Mouse (Mus musculus): Measurements from ENCODE around the gene Olfr1410. TPM values are rescaled to one million over a fixed set of nuclear protein-coding genes. Genes with fewer than 3 reads are reported as not detected.
A peak's percentile ranks its signal among the peaks of the same experiment; 100 is the strongest.

The Olfr1410 gene
- polyA plus RNA-seq, 3 experiments from 2014 or later = not detected

DNA sequence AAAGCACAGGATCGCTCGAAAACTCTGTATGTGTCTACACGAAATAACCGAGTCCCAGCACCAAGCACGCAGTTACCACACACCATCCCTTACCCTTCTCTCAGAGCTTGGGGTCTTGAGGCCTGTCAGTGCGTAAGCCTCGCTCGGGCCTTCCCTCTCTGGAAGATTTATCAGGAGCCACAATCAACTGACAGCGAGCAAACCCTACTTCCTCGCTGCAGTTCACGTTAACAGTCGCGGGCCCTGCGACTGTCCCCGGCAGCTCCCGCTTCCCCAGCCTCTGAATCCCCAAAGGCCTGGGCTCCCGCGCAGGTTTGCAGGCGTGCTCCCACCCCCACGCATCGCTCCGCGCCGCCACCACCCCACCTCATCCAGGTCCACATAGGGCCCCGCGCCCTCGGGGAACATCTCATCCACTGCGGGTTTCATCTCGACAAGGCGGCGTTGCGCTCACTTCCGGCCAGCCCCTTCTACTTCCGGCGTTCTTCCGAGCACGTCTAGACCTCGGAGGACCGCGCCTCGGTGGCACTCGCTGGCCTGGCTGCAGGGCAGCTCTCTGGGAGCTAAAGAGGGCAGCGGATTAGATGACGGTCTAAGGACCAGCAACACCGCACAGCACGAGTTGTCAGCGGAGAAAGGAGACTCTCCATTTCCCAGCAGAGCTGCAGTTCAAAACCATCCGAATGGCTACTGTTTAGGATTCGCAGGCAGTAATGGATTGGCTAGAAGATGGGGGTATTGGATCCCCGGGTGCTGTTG, 36.1 kb downstream of the Olfr1410 start, which contains the start of gene Cops9:
Gene Cops9 (minus strand): TSS at position 472 of the 759 bp plus-strand sequence.
- peak; percentile 97 for ATAC-seq

GRCm38 (mm10) chr1:92643691-92644090, 38.1 kb downstream of the Olfr1410 start:
- no peak for ATAC-seq

GRCm38 (mm10) chr1:92644916-92645315, 39.3 kb downstream of the Olfr1410 start:
- ATAC-seq = no peak

GRCm38 (mm10) chr1:92646111-92646510, 40.5 kb downstream of the Olfr1410 start:
- no peak for ATAC-seq

- ATAC-seq = no peak
These were observed 41.0 kb downstream of the Olfr1410 start for GRCm38 (mm10) chr1:92646601-92647000.

GRCm38 (mm10) chr1:92647026-92647425, 41.4 kb downstream of the Olfr1410 start:
- ATAC-seq = no peak

- ATAC-seq = peak; percentile 80
These were observed 42.2 kb downstream of the Olfr1410 start for GRCm38 (mm10) chr1:92647752-92648151.

GRCm38 (mm10) chr1:92648197-92648596, 42.6 kb downstream of the Olfr1410 start:
- peak; percentile 60 for ATAC-seq

DNA sequence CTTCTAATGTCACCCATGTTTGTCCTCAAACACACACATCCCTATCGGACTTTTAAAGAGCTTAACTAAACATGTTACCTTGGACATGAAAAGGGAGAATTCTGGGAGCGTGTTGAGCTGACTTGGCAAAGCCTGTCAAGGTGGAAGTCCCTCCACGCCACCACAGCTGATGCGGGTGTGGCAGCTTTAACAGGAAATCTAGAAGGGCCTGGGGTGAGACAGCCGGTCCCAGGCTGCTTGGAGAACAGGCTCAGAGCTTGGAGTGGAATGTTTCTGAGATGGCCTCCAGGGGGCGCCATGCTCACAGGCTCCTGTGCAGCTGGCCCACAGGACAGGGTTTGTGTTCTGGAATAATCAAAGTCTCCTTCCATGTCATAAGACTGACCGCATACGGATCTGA, 43.1 kb downstream of the Olfr1410 start, which contains the start of gene Otos:
Gene Otos (minus strand): TSS at position 169 of the 400 bp plus-strand sequence.
- peak; percentile 38 for ATAC-seq

DNA sequence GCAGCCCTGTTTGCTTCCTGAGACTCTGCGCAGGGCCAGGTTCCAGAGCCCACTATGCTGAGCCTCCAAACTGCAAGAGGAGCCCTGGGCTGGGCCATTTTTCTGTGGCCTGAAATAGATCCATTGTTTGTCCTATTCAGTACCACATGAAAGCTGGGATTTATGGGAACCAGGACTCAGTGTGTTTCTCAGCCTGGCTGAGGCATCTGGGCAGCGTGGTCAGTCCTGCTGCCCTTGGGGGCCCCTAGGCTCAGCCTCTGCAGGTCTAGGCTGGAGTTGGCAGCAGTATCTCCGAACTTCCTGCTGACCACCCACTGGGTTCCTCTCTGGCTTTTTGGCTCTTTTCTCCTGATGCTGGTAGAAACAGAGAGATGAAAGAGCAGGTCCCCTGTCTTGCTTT, 45.9 kb downstream of the Olfr1410 start:
- ATAC-seq = no peak

GRCm38 (mm10) chr1:92653179-92653578, 47.6 kb downstream of the Olfr1410 start:
- no peak for ATAC-seq

DNA sequence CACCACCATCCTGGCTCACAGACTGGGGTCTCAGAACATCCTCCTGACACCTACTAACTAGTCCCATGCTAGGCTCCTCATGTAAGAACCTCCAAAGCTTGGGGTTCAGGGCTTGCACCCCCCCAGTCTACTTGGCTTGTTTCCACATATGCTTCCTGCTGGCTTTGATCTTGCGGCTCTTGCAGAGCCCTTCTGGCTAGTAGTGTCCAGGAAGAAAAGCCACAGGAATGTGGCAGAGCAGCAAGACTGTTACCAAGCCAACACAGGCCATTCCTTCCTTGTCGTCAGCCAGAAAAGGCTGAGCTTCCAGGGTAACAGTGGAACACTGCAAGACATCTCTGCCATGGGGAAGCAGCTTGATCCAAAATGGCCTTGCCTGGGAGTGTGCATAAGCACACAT, 49.1 kb downstream of the Olfr1410 start:
- ATAC-seq = no peak

DNA sequence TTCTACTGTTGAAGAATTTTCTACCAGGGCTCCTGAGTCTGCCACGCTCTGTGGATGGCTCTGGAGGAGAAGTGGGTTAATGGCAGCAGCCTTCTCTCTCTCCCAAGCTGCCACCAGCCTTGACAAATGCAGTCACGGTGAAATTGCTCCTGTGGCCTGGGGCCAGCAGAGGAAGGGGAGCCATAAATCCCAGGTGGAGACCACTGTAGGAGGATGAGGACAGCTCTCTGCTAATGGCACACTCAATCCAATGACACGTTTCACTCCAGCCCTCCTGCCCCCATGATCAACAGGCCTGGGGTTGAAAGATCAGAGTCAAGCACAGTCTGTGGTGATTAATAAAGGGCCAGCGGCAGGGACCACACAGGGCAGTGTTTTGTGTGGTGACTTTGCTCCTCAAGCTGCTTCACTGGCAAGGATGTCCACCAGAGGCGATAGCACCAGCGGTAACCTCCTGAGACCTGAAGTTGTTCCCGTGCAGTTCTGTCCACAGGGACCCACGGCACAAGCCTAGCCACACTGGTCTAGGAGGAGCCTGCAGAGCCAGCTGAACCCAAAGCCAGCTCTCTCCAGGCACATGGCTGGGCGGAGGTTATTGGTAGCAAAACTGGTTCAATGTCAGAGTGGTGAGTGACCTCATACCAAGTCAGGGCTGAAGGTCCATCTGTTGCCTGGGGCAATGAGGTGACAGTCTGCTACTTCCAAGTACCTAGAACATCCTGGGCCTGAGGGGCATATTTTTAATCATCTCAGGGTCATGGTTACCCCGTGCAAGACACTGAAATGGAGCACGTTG, 51.6 kb downstream of the Olfr1410 start:
- ATAC-seq = no peak

DNA sequence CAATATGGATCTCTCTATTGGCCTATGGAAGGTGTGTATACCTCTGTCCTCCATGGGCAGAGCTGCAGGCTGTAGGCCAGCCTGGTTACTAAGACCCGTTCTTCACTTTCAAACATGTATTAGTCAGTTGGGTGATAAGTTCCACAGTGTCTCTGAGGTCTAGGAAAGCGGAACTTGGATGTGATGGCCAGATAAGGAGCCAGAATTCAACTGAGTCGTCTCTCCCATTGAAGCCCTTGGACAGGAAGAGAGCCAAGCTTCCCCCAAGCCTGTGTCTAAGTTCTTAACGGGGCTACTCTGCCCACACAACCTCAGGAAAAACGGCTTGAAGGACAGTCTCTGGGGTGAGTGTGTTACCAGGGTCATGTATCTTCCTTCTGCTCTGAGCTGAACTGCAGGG, 53.8 kb downstream of the Olfr1410 start:
- ATAC-seq = no peak

Other genes starting within 250 kb of the Olfr1410 start
- gene Ndufa10, start 131.9 kb upstream of the Olfr1410 start, polyA plus RNA-seq (2017; shearing (Covaris generic)) = 100 to 1,000 TPM; 157 to 216 (median 180) TPM
- gene Olfr1416, start 120.7 kb upstream of the Olfr1410 start, polyA plus RNA-seq (2017; shearing (Covaris generic)) = not detected
- gene Olfr1415, start 109.7 kb upstream of the Olfr1410 start, polyA plus RNA-seq (2017; shearing (Covaris generic)) = not detected
- not detected for gene Olfr1414, start 87.1 kb upstream of the Olfr1410 start, polyA plus RNA-seq (2017; shearing (Covaris generic))
- gene Olfr1413, start 34.5 kb upstream of the Olfr1410 start, polyA plus RNA-seq (2017; shearing (Covaris generic)) = not detected
- gene Olfr1412, start 20.0 kb upstream of the Olfr1410 start, polyA plus RNA-seq (2017; shearing (Covaris generic)) = not detected
- not detected for gene Olfr1411, start 11.4 kb upstream of the Olfr1410 start, polyA plus RNA-seq (2017; shearing (Covaris generic))
- gene Olfr12, start 12.0 kb downstream of the Olfr1410 start, polyA plus RNA-seq (2017; shearing (Covaris generic)) = not detected
- gene Cops9, start 36.2 kb downstream of the Olfr1410 start, polyA plus RNA-seq (2017; shearing (Covaris generic)) = 100 to 1,000 TPM; 205 to 272 (median 248) TPM
- 1 to 10 TPM in 2 of 3 experiments, under 1 TPM in 1; 0.64 to 2.5 (median 1.7) TPM for gene Otos, start 43.1 kb downstream of the Olfr1410 start, polyA plus RNA-seq (2017; shearing (Covaris generic))
- gene Gpc1, start 225.9 kb downstream of the Olfr1410 start, polyA plus RNA-seq (2017; shearing (Covaris generic)) = 1 to 10 TPM in 2 of 3 experiments, under 1 TPM in 1; 0.87 to 3.0 (median 2.8) TPM

All from inflammation-experienced regulatory T-cells, adult 6 months (primary cell).